Mouse (Mus musculus) myocyte (in vitro differentiated cells): Measurements from ENCODE around the gene Sptssa.

Experiments used
- MAX ChIP-seq: IDR thresholded peaks from one replicate; pipeline ENCODE4 v1.6.1; 2011; ENCODE audit warnings: low read depth, mild to moderate bottlenecking, control low read depth
- MYOG ChIP-seq, 3 experiments: IDR thresholded peaks; one replicate each; pipeline ENCODE4 v1.6.1; 2011; ENCODE audit warnings: control low read depth in 2 of 3, low read depth in 2 of 3, mild to moderate bottlenecking in 2 of 3; ENCODE audit not compliant: insufficient read length in 2 of 3, control insufficient read depth in 1 of 3, insufficient read depth in 1 of 3
- POLR2A ChIP-seq: IDR thresholded peaks from one replicate; pipeline ENCODE4 v1.6.1; 2011; ENCODE audit warnings: low read depth, mild to moderate bottlenecking, control low read depth, moderate library complexity; ENCODE audit not compliant: insufficient read length
- POLR2AphosphoS2 ChIP-seq: IDR thresholded peaks from one replicate; pipeline ENCODE4 v1.6.1; 2011; ENCODE audit warnings: low read depth, control low read depth; ENCODE audit not compliant: insufficient read length
- REST ChIP-seq: IDR thresholded peaks from one replicate; pipeline ENCODE4 v1.6.1; 2011; ENCODE audit warnings: mild to moderate bottlenecking, control low read depth, moderate library complexity; ENCODE audit not compliant: insufficient read depth, insufficient read length
- USF1 ChIP-seq: IDR thresholded peaks from one replicate; pipeline ENCODE4 v1.6.1; 2011; ENCODE audit warnings: low read depth, mild to moderate bottlenecking, control low read depth, moderate library complexity

GRCm38 (mm10) chr12:54632141-54632540 is 24.2 kb downstream of the Sptssa start:
- TF ChIP-seq MAX: no peak
- no peak for TF ChIP-seq POLR2A
- no peak for TF ChIP-seq POLR2AphosphoS2
- no peak for TF ChIP-seq MYOG (IDR thresholded peaks at IDR 0.05; ENCODE audit: control insufficient read depth in 1 of 3, insufficient read depth in 1 of 3, insufficient read length in 2 of 3, low read depth in 2 of 3)
- no peak for TF ChIP-seq USF1
- TF ChIP-seq REST: no peak
